8 mouse cellular contexts compared by ENCODE assay signal in the genomic region with DNA sequence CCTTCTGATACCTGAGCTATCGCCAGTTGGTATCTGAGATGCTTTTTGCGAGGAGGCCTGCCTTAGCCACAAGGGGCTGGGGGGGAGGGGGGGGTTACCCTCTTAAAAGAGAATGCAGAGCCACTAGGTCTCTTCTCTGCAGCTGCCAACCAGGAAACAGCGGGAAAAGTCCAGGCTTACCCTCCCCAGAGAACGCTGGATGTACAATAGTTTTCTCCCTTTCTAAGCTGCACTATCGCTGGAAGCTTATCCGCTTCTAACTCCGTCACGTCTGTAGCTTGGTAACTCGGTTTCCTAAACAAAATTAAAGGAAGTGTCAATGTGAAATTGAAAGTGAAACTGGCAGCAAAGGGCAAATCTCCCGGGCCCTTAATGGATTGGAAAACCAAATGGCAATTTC.
DNase-seq lines count a peak whose midpoint lies in the region; ATAC-seq and TF ChIP-seq lines count a peak whose summit lies in the region.

No protein-coding gene starts in this region.

- no peak overlapping the region for H3K9ac ChIP-seq in hindbrain, embryonic 12.5 days
- H3K9ac ChIP-seq in liver, embryonic 16.5 days (ENCODE audit: low read depth, low read length): no peak overlapping the region
- H3K9ac ChIP-seq in stomach, postnatal 0 days (ENCODE audit: low read length): peak overlapping the region; percentile 18

- no peak for TF ChIP-seq CTCF in bone marrow macrophage, adult 2 months (IDR thresholded peaks at IDR 0.05; ENCODE audit: low read depth, low read length)
- no peak for TF ChIP-seq CTCF in stomach, postnatal 0 days (IDR thresholded peaks at IDR 0.05; ENCODE audit: low read depth)

- ATAC-seq in hindbrain, embryonic 12.5 days (ENCODE audit: low FRiP score): no peak
- no peak for ATAC-seq in liver, embryonic 16.5 days (ENCODE audit: low read depth)
- ATAC-seq in stomach, postnatal 0 days (ENCODE audit: low FRiP score, low TSS enrichment): no peak

- H3K4me3 ChIP-seq in bone marrow macrophage, adult 2 months (ENCODE audit: insufficient read depth, low read length): peak overlapping the region; percentile 53
- H3K4me3 ChIP-seq in hindbrain, embryonic 12.5 days: no peak overlapping the region
- H3K4me3 ChIP-seq in liver, embryonic 16.5 days (ENCODE audit: low read depth, low read length): peak overlapping the region; percentile 31; the same call in 1 of the 2 replicates
- H3K4me3 ChIP-seq in stomach, postnatal 0 days (ENCODE audit: low read depth, low read length): peak overlapping the region; percentile 19; the same call in 1 of the 2 replicates

- no peaks in the 10 kb centered on the region for H3K36me3 ChIP-seq in hindbrain, embryonic 12.5 days
- H3K36me3 ChIP-seq in liver, embryonic 16.5 days (ENCODE audit: control insufficient read depth, insufficient read depth): no peaks in the 10 kb centered on the region
- H3K36me3 ChIP-seq in stomach, postnatal 0 days (ENCODE audit: control insufficient read depth, insufficient read depth, low read length): no peaks in the 10 kb centered on the region

- no peak for TF ChIP-seq POLR2A in bone marrow macrophage, adult 2 months (IDR thresholded peaks at IDR 0.05; ENCODE audit: borderline replicate concordance, low read depth, low read length)

- TF ChIP-seq EP300 in stomach, postnatal 0 days (optimal IDR thresholded peaks at IDR 0.05): no peak

- WGBS in hindbrain, embryonic 12.5 days: 49% methylated on average over 10 of the region's 10 CpGs
- WGBS in liver, embryonic 16.5 days (ENCODE audit: insufficient replicate concordance): 29% methylated on average over 10 of the region's 10 CpGs
- 51% methylated on average over 10 of the region's 10 CpGs for WGBS in stomach, postnatal 0 days

- DNase-seq in CD4-positive helper T cell, adult 2 months (ENCODE audit: low read depth, low spot score): peak; percentile 73
- peak; percentile 14 for DNase-seq in stomach, postnatal 0 days (ENCODE audit: low spot score)
- no peak for DNase-seq in adrenal gland, adult 18-20 months (ENCODE audit: low spot score in 2 of 2)
- DNase-seq in urinary bladder, postnatal 10 days (ENCODE audit: low spot score): no peak
- no peak for DNase-seq in cerebellum, adult 8-10 months

- H3K4me2 ChIP-seq in hindbrain, embryonic 12.5 days (replicated peaks): peak overlapping the region; percentile 30
- peak overlapping the region; percentile 14; the same call in 1 of the 2 replicates for H3K4me2 ChIP-seq in liver, embryonic 16.5 days (ENCODE audit: low read depth, low read length)
- H3K4me2 ChIP-seq in stomach, postnatal 0 days (replicated peaks; ENCODE audit: low read depth): peak overlapping the region; percentile 42

- no peaks in the 10 kb centered on the region for H3K27me3 ChIP-seq in hindbrain, embryonic 12.5 days
- no peaks in the 10 kb centered on the region for H3K27me3 ChIP-seq in liver, embryonic 16.5 days (ENCODE audit: control insufficient read depth, insufficient read depth, low read depth, low read length)
- no peaks in the 10 kb centered on the region for H3K27me3 ChIP-seq in stomach, postnatal 0 days (ENCODE audit: control insufficient read depth, insufficient read depth, low read length)

- H3K9me3 ChIP-seq in hindbrain, embryonic 12.5 days (replicated peaks): no peaks in the 10 kb centered on the region
- no peaks in the 10 kb centered on the region for H3K9me3 ChIP-seq in liver, embryonic 16.5 days (replicated peaks; ENCODE audit: control insufficient read depth, low read length)
- H3K9me3 ChIP-seq in stomach, postnatal 0 days (ENCODE audit: control insufficient read depth, low read length): no peaks in the 10 kb centered on the region

- no peak overlapping the region for H3K27ac ChIP-seq in bone marrow macrophage, adult 2 months (ENCODE audit: insufficient read depth, low read depth, low read length)
- H3K27ac ChIP-seq in hindbrain, embryonic 12.5 days: no peak overlapping the region
- H3K27ac ChIP-seq in liver, embryonic 16.5 days (ENCODE audit: low read length): no peak overlapping the region
- 0 out of 2 replicates have a peak overlapping the region, but pooled peaks have one; percentile 4 for H3K27ac ChIP-seq in stomach, postnatal 0 days (replicated peaks)

- H3K4me1 ChIP-seq in bone marrow macrophage, adult 2 months (ENCODE audit: control insufficient read depth, insufficient read depth, low read length): peaks cover 3% of the 10 kb centered on the region; the same call in 1 of the 2 replicates
- peaks cover 7% of the 10 kb centered on the region for H3K4me1 ChIP-seq in hindbrain, embryonic 12.5 days
- H3K4me1 ChIP-seq in liver, embryonic 16.5 days (ENCODE audit: control insufficient read depth, low read depth, low read length): no peaks in the 10 kb centered on the region
- no peaks in the 10 kb centered on the region for H3K4me1 ChIP-seq in stomach, postnatal 0 days (replicated peaks; ENCODE audit: control insufficient read depth, insufficient read depth)

Comparison
In these comparisons a context has a peak if more than half of its experiments do, and no peak if none do; other contexts are left out.
1. DNase-seq: peak in CD4-positive helper T cell, adult 2 months (single experiment) and stomach, postnatal 0 days (single experiment); none in adrenal gland, adult 18-20 months (0 of 2), urinary bladder, postnatal 10 days (single experiment) and cerebellum, adult 8-10 months (single experiment).
2. Peak in every context shown above with its lines, with median percentiles within 50 percentile points of each other: H3K4me2 ChIP-seq.